Mouse (Mus musculus): ENCODE measurements around the gene Dctd.
"Not testable (repeated sequence)": the region's sequence is repeated elsewhere in the genome, so short reads cannot be mapped to it uniquely, and the experiment has no call there.

Gene Dctd

GRCm38 (mm10) chr8:48145766-48146165 is 46.9 kb downstream of the Dctd start:
- no peak for DNase-seq (ENCODE audit: low read depth, low spot score)

GRCm38 (mm10) chr8:48146449-48146848 is 47.6 kb downstream of the Dctd start:
- no peak for DNase-seq (ENCODE audit: low read depth, low spot score)

- DNase-seq (ENCODE audit: low read depth, low spot score), result no peak
These were observed 53.3 kb downstream of the Dctd start for GRCm38 (mm10) chr8:48152062-48152738.

GRCm38 (mm10) chr8:48153360-48154121 is 54.6 kb downstream of the Dctd start:
- DNase-seq (ENCODE audit: low read depth, low spot score), result no peak

GRCm38 (mm10) chr8:48157718-48158117 is 58.8 kb downstream of the Dctd start:
- no peak for DNase-seq (ENCODE audit: low read depth, low spot score)

- no peak for DNase-seq (ENCODE audit: low read depth, low spot score)
These were observed 59.8 kb downstream of the Dctd start for GRCm38 (mm10) chr8:48158560-48159217.

GRCm38 (mm10) chr8:48177406-48177805 is 78.5 kb downstream of the Dctd start:
- no peak for DNase-seq (ENCODE audit: low read depth, low spot score)

GRCm38 (mm10) chr8:48177876-48178275 is 79.0 kb downstream of the Dctd start:
- DNase-seq (ENCODE audit: low read depth, low spot score), result no peak

GRCm38 (mm10) chr8:48178993-48179392 is 80.1 kb downstream of the Dctd start:
- DNase-seq (ENCODE audit: low read depth, low spot score), result no peak

- DNase-seq (ENCODE audit: low read depth, low spot score), result not testable (repeated sequence)
These were observed 81.3 kb downstream of the Dctd start for GRCm38 (mm10) chr8:48180146-48180545.

- no peak for DNase-seq (ENCODE audit: low read depth, low spot score)
These were observed 82.1 kb downstream of the Dctd start for GRCm38 (mm10) chr8:48181000-48181399.

GRCm38 (mm10) chr8:48183758-48184157 is 84.9 kb downstream of the Dctd start:
- no peak for DNase-seq (ENCODE audit: low read depth, low spot score)

- no peak for DNase-seq (ENCODE audit: low read depth, low spot score)
These were observed 89.7 kb downstream of the Dctd start for GRCm38 (mm10) chr8:48188586-48188985.

GRCm38 (mm10) chr8:48195971-48196370 is 97.1 kb downstream of the Dctd start:
- DNase-seq (ENCODE audit: low read depth, low spot score), result no peak

- DNase-seq (ENCODE audit: low read depth, low spot score), result no peak
These were observed 100.3 kb downstream of the Dctd start for GRCm38 (mm10) chr8:48199171-48199570.

GRCm38 (mm10) chr8:48202632-48203031 is 103.7 kb downstream of the Dctd start:
- no peak for DNase-seq (ENCODE audit: low read depth, low spot score)

All from c-Kit-negative CD71-positive TER-119-positive erythroid progenitor cells, embryonic 14.5 days (primary cell).